Mouse (Mus musculus): Measurements from ENCODE around the gene Cdc42bpa.

The Cdc42bpa gene

DNA sequence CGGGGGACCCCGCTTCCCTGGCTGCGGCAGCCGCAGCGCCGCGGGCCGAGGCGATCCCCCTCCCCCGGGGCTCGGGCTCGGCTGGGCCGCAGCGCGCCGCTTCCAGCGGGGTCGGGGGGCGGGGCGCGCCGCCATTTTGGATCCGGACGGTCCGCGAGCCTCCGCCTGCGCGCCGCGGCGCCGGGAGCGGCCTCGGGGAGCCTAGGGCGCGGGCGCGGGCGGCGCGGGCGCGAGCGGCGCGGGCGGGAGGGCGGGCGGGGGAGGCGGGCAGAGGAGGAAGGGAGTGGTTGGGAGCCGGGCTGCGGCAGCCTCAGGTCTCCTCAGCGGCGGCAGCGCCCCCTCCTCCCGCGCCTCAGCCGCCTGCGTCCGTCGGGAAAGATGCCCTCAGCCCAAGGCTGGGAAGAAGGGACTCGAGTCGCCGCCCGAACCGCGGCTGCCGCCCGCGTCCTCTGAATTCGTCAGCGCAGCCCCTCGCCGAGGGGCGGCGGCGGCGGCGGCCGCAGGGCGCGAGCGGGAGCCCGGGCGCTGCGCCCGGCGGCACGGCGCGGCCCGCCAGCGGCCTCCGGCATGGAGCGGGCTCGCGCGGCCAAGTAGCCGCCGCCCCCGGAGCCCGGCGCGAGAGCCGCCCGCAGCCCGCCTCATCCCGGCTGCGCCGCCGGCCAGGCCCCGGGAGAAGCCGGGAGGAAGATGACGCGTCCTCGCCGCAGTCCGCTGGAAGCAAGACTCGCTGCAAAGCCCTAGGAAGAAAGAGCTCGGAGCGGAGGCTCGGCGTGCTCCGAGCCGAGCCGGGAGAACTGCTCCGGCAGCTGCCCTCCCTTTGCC, at the start of gene Cdc42bpa:
Gene Cdc42bpa (plus strand): TSS at position 752 of the 822 bp plus-strand sequence.
- peak; percentile 91 for DNase-seq (ENCODE audit: low spot score)

DNA sequence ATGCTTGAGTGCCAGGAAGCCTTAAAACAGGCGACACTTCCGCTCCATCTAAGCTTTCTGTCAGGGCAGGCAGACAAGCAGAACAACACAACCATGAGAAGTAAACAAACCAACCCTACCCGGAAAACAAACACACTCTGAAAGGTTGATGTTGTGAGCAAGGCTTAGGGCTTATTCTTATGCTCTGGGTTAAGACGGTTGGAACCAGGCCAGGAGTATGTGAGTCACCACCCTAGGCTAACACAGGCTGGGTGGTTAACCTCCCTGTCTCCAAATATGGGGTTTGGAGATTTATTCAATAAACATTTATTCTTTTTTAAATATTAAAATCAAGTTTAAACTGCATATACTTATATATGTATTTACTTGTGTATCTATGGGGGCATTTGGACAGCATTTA, 46.8 kb upstream of the Cdc42bpa start:
- DNase-seq (ENCODE audit: low spot score), result peak; percentile 43

DNA sequence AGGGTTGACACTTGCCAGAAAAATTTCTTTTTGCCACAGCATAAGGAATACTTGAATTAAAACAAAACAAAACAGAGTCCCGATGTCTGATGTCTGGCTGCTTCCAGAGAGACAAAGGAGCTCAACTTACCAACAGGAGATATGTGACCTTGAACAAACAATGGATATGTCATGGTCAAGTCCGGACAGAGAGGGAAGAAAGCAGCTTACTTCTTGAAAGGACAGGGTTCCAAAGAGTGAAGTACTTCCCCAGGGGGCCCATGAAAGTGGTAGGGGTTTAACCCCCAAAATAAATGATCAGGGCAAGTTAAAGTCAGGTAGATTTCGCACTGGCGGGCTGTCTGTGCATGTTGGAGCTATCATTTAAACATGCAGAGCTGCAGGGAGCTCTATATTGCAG, 43.2 kb upstream of the Cdc42bpa start:
- DNase-seq (ENCODE audit: low spot score), result no peak

DNA sequence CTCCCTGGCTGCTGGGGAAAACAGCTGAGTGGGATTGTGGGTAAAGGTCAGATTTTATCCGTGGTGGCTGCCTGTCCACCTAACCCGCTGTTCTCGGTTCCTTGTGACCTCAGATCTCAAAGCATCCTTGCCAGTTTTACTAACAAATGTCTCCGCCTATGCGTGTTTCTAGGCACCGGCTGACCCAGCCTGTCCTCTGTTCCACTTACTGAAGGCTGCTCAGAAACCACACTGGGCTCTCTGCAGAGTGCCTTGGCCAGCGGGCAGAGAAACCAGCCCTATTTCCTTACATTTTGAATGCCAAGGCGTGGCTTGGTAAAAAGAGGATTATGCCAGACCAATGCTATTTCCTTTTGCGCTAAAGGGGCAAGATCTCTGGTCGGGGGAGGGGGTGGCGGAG, 42.8 kb upstream of the Cdc42bpa start:
- DNase-seq (ENCODE audit: low spot score), result no peak

DNA sequence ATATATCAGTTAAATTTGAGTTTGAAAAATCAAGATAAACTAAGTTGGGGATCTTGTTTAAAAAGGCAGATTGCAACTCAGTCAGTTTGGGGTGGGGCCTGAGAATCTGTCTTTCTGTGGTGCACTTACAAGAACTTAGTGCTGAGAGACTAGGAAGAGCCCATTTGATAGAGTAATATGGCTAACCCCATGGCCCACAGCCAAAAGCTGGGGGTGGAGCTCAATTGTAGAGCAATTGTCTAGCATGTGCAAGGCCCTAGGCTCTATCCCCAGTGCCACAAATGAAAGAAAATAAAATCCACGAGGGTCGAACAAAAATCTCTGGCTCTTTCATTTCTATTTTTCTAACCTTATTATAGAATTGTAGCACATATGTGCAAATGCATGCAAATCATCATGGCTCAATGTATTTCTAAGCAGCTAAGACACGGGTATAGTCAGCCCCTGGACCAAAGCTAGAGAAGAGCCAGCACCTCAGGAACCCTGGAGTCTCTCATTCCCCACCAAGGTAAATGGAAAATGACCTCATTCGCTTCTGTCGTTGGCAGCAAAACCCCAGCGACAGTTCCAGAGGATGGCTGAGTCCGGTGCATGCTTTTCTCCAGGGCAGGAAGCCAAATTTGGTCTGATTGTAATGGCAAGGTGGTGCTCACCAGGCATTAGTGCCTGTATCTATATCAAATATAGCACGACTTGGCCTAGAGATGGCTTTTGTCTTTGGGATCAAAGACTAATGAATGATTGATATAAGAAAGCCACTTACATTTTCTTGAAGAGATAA, 40.4 kb upstream of the Cdc42bpa start:
- DNase-seq (ENCODE audit: low spot score), result no peak

DNA sequence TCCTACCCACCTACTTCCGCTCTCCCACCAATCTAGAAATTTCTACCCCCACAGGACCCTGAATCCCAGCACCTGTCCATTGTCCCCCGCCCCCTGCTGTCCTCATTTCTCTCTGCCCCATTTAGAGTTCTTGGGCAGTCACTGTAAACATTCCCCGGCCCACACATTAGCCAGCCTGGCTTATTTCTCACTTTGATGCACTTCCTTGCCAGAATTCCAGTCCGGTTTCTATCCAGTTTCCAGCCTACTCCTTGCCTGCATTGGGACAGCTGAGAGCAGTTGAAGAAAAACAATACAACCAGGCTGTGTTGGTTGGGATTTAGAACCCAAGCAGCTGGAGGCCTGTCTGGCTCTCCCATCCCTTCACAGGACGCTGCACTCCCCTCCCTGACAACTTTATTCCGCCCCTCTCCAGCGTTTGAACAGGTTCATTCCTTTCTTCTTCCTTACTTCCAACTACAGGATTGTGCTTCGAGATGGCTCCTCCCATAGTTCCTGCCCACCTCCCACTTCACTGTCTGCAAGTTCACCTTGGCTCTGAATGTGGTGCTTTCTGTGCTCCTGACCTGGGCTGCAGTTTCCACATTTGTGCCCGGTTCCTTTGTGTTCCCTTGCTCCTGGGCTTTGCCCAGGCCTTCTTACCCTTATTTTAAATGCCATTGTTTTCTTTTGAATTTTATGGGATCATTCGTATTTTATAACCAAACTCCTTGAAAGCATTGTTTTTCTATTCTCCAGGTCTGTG, 36.4 kb upstream of the Cdc42bpa start:
- peak; percentile 19 for DNase-seq (ENCODE audit: low spot score)

DNA sequence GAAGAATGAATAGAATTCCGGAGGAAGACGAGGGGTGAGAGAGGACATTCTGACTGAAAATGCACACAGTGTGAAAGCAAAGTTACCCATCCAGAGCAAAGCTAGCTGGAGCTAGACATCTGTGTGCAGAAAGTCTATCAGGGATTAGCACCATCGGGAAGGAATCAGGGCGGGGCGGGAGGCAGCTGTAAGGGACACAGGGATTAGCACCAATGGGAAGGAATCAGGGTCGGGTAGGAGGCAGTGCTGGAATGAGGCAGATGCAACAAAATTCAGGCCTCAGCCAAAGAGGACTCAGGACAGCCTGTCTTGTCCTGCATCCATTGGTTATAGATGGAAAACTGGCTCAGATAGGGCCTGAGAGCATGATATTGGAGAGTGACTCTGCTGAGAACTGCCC, 34.0 kb upstream of the Cdc42bpa start:
- peak; percentile 32 for DNase-seq (ENCODE audit: low spot score)

DNA sequence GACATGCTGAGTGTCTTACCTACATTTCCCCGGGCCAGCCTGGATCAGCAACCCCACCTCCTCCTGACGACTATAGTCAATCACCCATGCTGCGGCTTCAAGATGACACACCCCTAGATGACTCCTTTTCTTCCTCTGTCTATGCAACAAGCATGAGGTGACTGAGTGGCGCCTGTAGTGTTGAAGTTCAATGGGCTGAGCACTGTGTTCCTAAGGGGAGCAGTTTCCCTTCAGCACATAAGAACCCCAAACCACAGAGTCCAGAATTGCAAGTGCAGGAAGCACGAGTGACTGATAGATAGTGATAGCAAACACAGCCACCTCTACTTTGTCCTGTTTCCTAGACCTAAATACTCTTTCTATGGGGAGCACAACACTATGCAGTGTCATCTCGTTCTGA, 33.2 kb upstream of the Cdc42bpa start:
- DNase-seq (ENCODE audit: low spot score), result no peak

DNA sequence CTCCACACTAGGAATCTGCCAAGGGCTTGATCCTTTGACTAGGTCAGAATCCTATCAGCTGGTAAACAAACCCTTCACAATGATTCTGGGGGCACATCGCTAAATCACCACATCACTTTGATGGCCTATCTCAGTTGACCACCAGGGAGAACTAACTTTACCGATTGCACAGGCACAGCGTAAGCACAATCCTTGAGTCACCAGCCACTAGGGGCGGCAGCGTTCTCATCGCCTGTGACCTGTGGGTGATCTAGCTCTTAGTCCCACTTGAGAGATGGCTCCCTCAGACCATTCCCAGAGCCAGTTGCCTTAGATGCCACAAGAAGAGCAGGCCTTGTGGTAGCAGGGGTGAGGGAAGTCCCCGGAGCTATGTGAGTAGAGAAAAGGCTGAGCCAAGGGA, 31.4 kb upstream of the Cdc42bpa start:
- no peak for DNase-seq (ENCODE audit: low spot score)

DNA sequence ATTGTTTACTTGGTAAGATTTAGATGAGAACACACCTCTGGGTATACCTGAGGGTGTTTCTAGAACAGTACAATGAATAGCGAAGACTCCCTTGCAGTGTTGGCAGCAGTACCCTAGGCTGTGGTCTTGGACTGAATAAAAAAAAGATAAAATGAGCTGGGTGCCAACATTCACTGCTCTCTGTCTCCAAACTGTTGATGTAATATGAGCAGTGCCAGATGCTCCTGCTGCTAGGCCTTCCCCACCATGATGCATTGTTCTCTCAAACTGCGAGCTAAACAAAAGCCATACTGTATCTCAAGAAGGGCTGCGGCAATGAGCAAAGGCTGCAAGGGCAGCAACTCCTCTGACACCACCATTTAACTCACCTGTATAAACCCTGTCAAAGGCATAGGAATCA, 29.0 kb upstream of the Cdc42bpa start:
- DNase-seq (ENCODE audit: low spot score), result no peak

DNA sequence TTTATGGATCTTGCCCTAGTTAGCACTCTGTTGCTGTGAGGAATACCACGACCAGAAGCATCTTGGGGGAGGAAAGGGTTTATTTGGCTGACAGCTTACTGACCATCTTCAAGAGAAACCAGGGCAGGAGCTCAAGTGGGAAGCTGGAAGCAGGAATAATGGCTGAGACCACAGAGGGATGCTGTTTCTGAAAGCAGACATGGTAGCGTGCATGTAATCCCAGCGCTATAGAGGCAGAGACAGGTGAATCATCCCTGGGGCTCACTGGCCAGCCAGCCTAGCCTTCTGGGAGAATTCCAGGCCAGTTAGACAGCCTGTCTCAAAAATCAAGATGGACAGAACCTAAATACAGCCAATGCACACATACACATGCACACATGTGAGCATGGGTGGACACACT, 26.2 kb upstream of the Cdc42bpa start:
- DNase-seq (ENCODE audit: low spot score), result no peak

DNA sequence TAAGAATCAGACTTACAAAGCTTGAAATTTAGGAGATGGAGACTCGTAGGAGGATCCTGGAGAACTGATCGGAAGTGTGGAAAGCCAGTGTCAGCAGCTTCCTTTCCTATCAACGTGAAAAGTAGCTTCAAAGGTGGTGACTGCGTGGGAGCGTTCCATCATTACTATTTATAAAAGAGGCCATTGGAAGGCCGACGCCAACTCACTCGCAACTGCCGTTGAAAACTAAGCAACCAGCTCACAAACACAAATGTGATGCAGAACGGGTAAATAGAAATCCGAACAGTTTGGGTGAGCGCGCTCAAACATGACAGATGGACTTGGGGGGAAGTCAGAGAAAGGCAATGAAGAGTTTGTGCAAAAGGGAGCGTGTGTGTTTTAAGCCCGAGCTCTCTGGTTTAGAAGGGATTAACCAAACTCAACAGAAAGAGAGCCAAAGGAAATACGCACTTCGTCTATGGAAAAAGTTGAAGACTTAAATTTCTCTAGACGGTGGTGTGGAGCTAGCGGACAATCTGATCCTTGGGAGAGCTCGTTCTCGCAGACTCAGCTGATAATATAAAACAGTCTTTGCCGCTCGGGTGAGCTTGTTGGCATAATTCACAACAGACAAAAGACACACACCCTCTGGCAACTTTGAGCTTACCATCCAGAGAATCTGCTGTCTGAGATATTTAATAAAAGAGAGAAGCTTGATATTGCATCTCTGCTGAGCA, 20.0 kb upstream of the Cdc42bpa start:
- no peak for DNase-seq (ENCODE audit: low spot score)

DNA sequence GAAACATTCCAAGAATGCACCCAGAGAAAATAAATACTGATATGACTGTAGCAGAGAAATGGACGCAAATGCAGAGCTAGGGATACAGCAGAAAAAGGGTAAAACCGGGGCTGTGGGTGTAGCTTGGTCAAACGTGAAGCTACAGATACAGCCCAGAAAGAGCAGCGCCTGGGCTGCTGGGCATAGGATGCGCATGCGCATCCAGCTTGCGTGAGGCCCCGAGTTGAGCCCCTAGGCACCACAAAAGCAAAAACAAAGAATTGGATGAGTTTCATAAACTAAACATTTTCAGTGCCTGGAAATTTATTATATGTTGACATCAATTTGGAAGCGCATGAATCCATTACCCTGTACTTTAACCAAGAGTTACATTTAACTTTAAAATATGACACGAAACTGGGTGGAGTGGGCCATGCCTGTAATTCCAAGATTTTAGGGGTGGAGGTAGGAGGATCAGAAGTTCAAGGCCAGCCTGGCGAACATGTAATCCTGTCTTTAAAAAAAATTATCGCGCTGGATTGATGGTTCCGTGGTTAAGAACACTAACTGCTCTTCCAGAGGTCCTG, 19.4 kb upstream of the Cdc42bpa start:
- DNase-seq (ENCODE audit: low spot score), result no peak

DNA sequence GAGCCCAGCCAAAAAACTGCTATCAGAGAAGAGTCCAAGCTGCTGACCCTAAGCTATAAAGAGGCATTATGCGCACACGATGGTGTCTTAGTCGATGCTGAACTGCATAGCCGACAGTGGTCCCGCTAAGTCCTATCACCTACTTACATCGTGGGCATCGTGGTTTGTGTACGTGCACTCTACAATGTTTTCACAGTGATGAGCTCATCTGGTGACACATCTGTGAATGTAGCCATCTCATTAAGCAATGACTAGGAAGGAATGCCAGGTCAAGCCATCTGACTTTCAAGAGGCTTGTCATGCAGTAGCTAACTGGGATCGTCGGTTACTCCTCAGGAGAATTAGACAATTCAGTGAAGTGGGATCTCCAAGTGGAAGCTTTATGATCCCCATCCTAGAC, 15.3 kb upstream of the Cdc42bpa start:
- no peak for DNase-seq (ENCODE audit: low spot score)

DNA sequence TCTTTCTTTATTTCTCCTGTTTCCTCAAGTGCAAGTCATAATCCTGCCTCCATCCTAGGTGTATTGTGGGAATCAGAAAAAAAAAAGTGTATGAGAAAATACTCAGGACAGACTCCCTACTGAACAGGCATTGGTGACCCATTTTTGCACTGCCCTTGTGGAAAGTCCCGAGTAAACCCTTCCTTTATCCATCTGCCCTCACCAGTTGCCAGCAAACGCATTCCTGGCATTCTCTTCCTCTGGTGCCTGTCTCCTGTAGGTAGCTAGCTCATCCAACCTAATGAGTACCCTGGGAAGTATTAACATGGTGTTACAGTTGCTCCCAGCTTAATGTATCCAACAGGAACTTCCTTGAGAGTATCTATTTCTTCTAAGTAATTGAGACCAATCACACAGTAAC, 13.7 kb upstream of the Cdc42bpa start:
- no peak for DNase-seq (ENCODE audit: low spot score)

DNA sequence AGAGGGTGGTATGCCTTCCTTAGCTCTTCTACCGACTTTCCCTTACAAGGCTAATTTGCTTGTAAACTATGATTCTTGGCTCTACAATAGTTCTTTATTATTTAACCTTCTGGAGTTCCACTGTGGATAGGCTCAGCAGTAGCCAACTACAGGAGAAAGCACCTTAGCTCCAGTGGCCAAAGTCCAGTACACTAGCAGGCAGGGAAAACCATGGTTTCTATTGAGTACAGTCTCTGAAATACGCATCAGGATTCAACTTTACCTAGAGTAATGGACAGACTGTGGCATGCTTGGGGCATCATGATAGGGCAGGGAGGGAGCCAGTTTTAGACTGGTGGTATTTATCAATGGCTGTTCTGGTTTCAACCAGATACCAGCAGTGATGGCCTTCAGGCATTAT, 12.6 kb upstream of the Cdc42bpa start:
- DNase-seq (ENCODE audit: low spot score), result no peak

DNA sequence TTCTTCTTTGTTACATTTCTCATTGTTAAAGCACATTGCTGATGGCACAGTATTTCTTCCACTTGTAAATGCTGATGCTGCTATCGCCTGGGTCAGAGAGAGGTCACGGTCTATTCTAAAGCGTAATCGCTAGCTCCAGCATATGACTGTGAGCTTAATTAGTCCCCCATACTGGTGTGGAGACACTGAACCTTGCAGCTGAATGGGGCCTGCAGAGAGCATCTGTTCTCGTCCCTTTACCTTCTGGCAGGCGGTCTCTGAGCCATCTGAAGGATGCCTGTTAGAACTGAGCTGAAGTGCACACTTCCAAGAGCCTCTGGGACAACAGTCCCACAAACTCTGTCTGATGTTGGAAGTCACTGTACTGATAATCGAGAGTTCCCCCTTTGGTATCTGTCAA, 8.7 kb upstream of the Cdc42bpa start:
- no peak for DNase-seq (ENCODE audit: low spot score)

DNA sequence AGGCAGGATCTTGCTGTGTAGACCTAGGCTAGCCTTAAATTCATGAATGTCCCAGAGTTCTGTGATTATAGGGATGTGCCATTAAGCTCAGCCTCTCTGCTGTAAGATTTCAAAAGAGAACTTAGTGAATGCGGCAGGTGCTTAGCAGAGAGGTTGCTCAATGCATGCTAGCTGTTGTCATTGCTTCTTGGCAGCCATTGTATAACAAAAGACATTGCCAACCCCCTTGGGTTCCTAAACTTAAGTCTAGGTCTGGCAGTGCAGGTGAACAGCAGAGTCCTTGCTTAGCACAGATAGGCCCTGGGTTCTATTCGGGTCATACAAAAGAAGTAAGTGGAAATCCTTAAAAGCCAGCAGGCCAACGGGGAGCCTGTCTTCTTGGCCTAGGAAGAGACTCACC, 7.0 kb upstream of the Cdc42bpa start:
- DNase-seq (ENCODE audit: low spot score), result no peak

DNA sequence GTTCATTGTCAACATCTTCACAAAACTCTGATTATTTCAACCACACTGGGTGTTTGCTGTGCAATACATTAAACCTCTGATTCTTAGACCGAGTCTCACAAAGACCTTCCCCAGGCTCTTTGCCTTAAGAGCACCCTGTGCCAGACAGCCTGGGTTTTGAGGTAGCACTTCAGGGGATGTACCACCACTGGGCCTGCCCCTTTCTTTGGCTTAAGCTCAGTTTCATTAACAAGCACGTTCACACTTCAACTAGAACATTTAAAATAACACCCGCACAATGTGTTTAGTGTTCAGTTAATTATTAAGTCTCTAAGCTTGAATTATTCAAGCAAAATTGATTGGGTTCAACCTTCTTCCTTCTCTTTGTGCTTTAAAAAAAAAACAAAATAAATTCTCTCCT, 2.8 kb upstream of the Cdc42bpa start:
- DNase-seq (ENCODE audit: low spot score), result no peak

DNA sequence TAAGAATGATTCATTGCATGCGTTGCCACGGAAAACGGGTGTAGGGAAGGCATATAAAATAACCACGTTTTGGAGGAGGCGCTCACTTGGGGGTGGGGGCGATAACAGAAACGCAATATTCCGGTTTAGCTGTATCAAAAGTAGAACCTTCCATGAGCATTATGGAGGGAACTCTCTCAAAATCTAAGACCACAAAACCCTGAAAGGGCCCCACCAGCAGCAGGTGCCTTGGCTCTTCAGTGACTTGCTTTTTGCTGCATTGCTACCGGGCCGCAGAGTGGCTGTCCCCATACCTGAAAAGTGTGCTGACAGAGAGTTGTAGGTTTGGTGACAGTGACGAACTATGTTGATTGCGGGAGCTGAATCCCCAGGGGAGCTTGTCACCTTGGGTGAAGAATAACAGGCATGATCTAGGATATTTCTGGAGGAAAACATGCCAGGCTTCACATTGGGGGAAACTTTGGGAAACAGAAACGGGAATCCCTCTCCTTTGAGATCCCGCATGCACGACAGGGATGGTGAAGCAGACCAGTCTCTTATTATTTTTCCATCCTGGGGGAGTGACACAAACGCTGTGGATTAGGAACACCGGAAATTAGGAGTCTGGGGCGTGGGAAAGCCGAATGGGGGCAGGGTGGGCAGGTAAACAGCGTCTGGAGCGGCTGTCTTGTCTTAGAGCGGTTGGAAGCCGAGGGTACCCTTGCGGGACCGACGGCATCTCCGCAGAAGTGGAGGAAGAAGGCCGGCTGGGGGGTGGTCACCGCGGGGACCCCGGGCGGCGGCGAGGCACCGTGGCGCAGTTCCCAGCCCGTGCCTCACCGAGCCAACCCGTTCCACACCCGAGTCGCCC, 1.2 kb upstream of the Cdc42bpa start:
- DNase-seq (ENCODE audit: low spot score), result no peak

DNA sequence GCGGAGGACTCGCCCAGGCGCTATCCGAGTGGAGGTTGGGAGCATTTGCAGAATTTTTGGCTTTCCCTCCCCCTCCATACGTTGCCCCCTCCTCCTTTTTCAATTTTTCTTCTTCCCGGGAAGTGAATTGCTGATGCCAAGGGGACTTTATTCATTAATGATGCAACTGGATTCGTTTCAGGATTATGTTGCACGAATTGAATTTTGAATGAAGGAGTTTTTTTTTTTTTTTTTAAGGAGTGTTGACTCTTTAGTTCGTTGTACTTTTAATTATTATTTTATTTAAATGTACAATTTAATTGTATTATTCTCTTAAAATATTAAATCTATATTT, 238 bp downstream of the Cdc42bpa start:
- no peak for DNase-seq (ENCODE audit: low spot score)

Measured in testis, postnatal 10 days (tissue).